Mouse (Mus musculus) CH12.LX (cell line): ENCODE data around the gene Slc25a21.

Source experiments
- CHD1 ChIP-seq: IDR thresholded peaks from 2 replicates; pipeline ENCODE4 v1.6.1; 2012; ENCODE audit warnings: low read depth, low read length, improper control_type of control experiment, inconsistent platforms
- CTCF ChIP-seq, 2 experiments: IDR thresholded peaks in 1 of 2; conservative IDR thresholded peaks in 1 of 2; 2 replicates each; pipeline ENCODE4 v1.5.1; 2011 to 2012; ENCODE audit warnings: low read depth in 2 of 2, low read length in 2 of 2, improper control_type of control experiment in 1 of 2, inconsistent platforms in 1 of 2, mild to moderate bottlenecking in 1 of 2, moderate library complexity in 1 of 2
- EP300 ChIP-seq: IDR thresholded peaks from 2 replicates; pipeline ENCODE4 v1.6.1; 2011; ENCODE audit warnings: low read length, improper control_type of control experiment
- ZNF384 ChIP-seq: IDR thresholded peaks from 2 replicates; pipeline ENCODE4 v1.6.1; 2012; ENCODE audit warnings: low read depth, low read length, improper control_type of control experiment, inconsistent platforms

- TF ChIP-seq EP300 (no peak), CTCF (conservative IDR thresholded peaks at IDR 0.05 in 1 of 2, IDR thresholded peaks at IDR 0.05 in 1 of 2; ENCODE audit: low read depth in 2 of 2, low read length in 2 of 2) (no peak), ZNF384 (no peak), CHD1 (no peak)
Measured at GRCm38 (mm10) chr12:56697011-56697740, 500.1 kb downstream of the Slc25a21 start.
